8 mouse cellular contexts compared by ENCODE assay signal in genomic region chr8:70593961-70594609, GRCm38 (mm10). TPM values are rescaled to one million over a fixed set of nuclear protein-coding genes. Genes with fewer than 3 reads are reported as not detected.
A peak's percentile ranks its signal among the peaks of the same experiment; 100 is the strongest.
DNase-seq lines count a peak whose midpoint lies in the region; ATAC-seq lines count a peak whose summit lies in the region.

TSS of gene Isyna1 (plus strand) at chr8:70594373.

- H3K9me3 ChIP-seq in embryonic facial prominence, embryonic 10.5 days = no peaks in the 10 kb centered on the region
- no peaks in the 10 kb centered on the region for H3K9me3 ChIP-seq in intestine, embryonic 16.5 days (ENCODE audit: control insufficient read depth, low read length)
- H3K9me3 ChIP-seq in limb, embryonic 11.5 days (ENCODE audit: control insufficient read depth, low read length) = no peaks in the 10 kb centered on the region
- H3K9me3 ChIP-seq in midbrain, embryonic 12.5 days = no peaks in the 10 kb centered on the region

- H3K9ac ChIP-seq in intestine, embryonic 16.5 days (ENCODE audit: low read depth, low read length) = peak within 1 kb of the TSS; percentile 75
- peak within 1 kb of the TSS; percentile 67 for H3K9ac ChIP-seq in limb, embryonic 11.5 days (ENCODE audit: low read length)
- peak within 1 kb of the TSS; percentile 77 for H3K9ac ChIP-seq in midbrain, embryonic 12.5 days (replicated peaks)

- H3K4me1 ChIP-seq in embryonic facial prominence, embryonic 10.5 days = peaks cover 65% of the 10 kb centered on the region
- peaks cover 51% of the 10 kb centered on the region for H3K4me1 ChIP-seq in intestine, embryonic 16.5 days (ENCODE audit: control insufficient read depth, insufficient read depth, low read length)
- peaks cover 36% of the 10 kb centered on the region for H3K4me1 ChIP-seq in limb, embryonic 11.5 days (ENCODE audit: control insufficient read depth, insufficient read depth, low read length)
- peaks cover 48% of the 10 kb centered on the region for H3K4me1 ChIP-seq in midbrain, embryonic 12.5 days

- peak; percentile 100 for DNase-seq in 3T3-L1 (ENCODE audit: low read depth, low spot score)
- DNase-seq in adrenal gland, adult 8-10 months = peak; percentile 94
- DNase-seq in embryonic facial prominence, embryonic 10.5 days (ENCODE audit: low spot score) = peak; percentile 97
- DNase-seq in limb, embryonic 11.5 days (ENCODE audit: low spot score) = peak; percentile 96
- peak; percentile 67 for DNase-seq in spleen, adult 12 weeks (ENCODE audit: low spot score)

- peak within 1 kb of the TSS; percentile 90 for H3K4me2 ChIP-seq in intestine, embryonic 16.5 days (ENCODE audit: low read depth, low read length)
- peak within 1 kb of the TSS; percentile 95 for H3K4me2 ChIP-seq in limb, embryonic 11.5 days (ENCODE audit: low read depth, severe bottlenecking)
- peak within 1 kb of the TSS; percentile 98 for H3K4me2 ChIP-seq in midbrain, embryonic 12.5 days (replicated peaks)

- WGBS in embryonic facial prominence, embryonic 10.5 days = under 1% methylated on average over 40 of the region's 40 CpGs
- 0% methylated on average over 39 of the region's 40 CpGs for WGBS in intestine, embryonic 16.5 days
- WGBS in limb, embryonic 11.5 days = under 1% methylated on average over 40 of the region's 40 CpGs
- WGBS in midbrain, embryonic 12.5 days = under 1% methylated on average over 34 of the region's 40 CpGs

- H3K27me3 ChIP-seq in embryonic facial prominence, embryonic 10.5 days (replicated peaks; ENCODE audit: low read depth, poor library complexity, severe bottlenecking) = peaks cover 33% of the 10 kb centered on the region
- no peaks in the 10 kb centered on the region for H3K27me3 ChIP-seq in intestine, embryonic 16.5 days (replicated peaks; ENCODE audit: control insufficient read depth, insufficient read depth, low read length)
- 0 out of 2 replicates have a peak, but pooled peaks cover 2% of the 10 kb centered on the region for H3K27me3 ChIP-seq in limb, embryonic 11.5 days (ENCODE audit: control insufficient read depth, insufficient read depth, low read length)
- peaks cover 36% of the 10 kb centered on the region for H3K27me3 ChIP-seq in midbrain, embryonic 12.5 days

- H3K4me3 ChIP-seq in embryonic facial prominence, embryonic 10.5 days = peak within 1 kb of the TSS; percentile 85
- peak within 1 kb of the TSS; percentile 52 for H3K4me3 ChIP-seq in intestine, embryonic 16.5 days (ENCODE audit: low read length)
- H3K4me3 ChIP-seq in limb, embryonic 11.5 days (ENCODE audit: low read depth, low read length) = peak within 1 kb of the TSS; percentile 63
- peak within 1 kb of the TSS; percentile 63 for H3K4me3 ChIP-seq in midbrain, embryonic 12.5 days

- peak; percentile 83 for ATAC-seq in granulocyte monocyte progenitor cell, adult 5-6 weeks (replicated peaks; ENCODE audit: poor library complexity, severe bottlenecking)
- ATAC-seq in intestine, embryonic 16.5 days = peak; percentile 91
- ATAC-seq in limb, embryonic 11.5 days (ENCODE audit: insufficient number of reproducible peaks, low FRiP score, low TSS enrichment, low read depth) = peak; percentile 88
- ATAC-seq in midbrain, embryonic 12.5 days (ENCODE audit: low FRiP score, low read depth) = peak; percentile 71

- peaks cover 69% of the 10 kb centered on the region for H3K36me3 ChIP-seq in embryonic facial prominence, embryonic 10.5 days (replicated peaks)
- H3K36me3 ChIP-seq in intestine, embryonic 16.5 days (ENCODE audit: control insufficient read depth, insufficient read depth, low read length) = peaks cover 15% of the 10 kb centered on the region
- peaks cover 11% of the 10 kb centered on the region for H3K36me3 ChIP-seq in limb, embryonic 11.5 days (ENCODE audit: control insufficient read depth, insufficient read depth, low read length)
- H3K36me3 ChIP-seq in midbrain, embryonic 12.5 days = peaks cover 41% of the 10 kb centered on the region

- peak within 1 kb of the TSS; percentile 86 for H3K27ac ChIP-seq in embryonic facial prominence, embryonic 10.5 days (replicated peaks)
- H3K27ac ChIP-seq in intestine, embryonic 16.5 days (ENCODE audit: low read length) = peak within 1 kb of the TSS; percentile 71
- peak within 1 kb of the TSS; percentile 72 for H3K27ac ChIP-seq in limb, embryonic 11.5 days (replicated peaks; ENCODE audit: low read depth, low read length)
- H3K27ac ChIP-seq in midbrain, embryonic 12.5 days (replicated peaks) = peak within 1 kb of the TSS; percentile 64

RNA-seq across cellular contexts. Expression of gene Isyna1, which starts in this region (rescaled TPM):
- 100 to 1,000 TPM; 124 to 207 (median 158) TPM for total RNA-seq in adrenal gland, adult 8-10 months (2022)
- polyA plus RNA-seq in embryonic facial prominence, embryonic 10.5 days (2016; fragmentation: Nextera tagmentation; extraction: Ambion mirVana) = 184 and 187 TPM in 2 replicates
- total RNA-seq in granulocyte monocyte progenitor cell, adult 5-6 weeks (2014; fragmentation: Nextera tagmentation) = 30.8 and 66.6 TPM in 2 replicates
- 35.2 and 38.6 TPM in 2 replicates for total RNA-seq in granulocyte monocyte progenitor cell, adult 5-6 weeks (2017)
- polyA plus RNA-seq in intestine, embryonic 16.5 days (2015; fragmentation: Nextera tagmentation; extraction: Ambion mirVana) = 105 and 121 TPM in 2 replicates
- 100 and 114 TPM in 2 replicates for polyA plus RNA-seq in limb, embryonic 11.5 days (2014; fragmentation: Nextera tagmentation; extraction: Ambion mirVana)
- 107 and 112 TPM in 2 replicates for polyA plus RNA-seq in midbrain, embryonic 12.5 days (2016; fragmentation: Nextera tagmentation; extraction: Ambion mirVana)

Comparison
In these comparisons a context has a peak if more than half of its experiments do, and no peak if none do; other contexts are left out.
1. Peak in every context shown above with its lines: DNase-seq, ATAC-seq, H3K4me3 ChIP-seq and H3K27ac ChIP-seq.